Mouse (Mus musculus) hindbrain, embryonic 13.5 days (tissue): ENCODE results near the gene Foxc2. TPM values are rescaled to one million over a fixed set of nuclear protein-coding genes. Genes with fewer than 3 reads are reported as not detected.

Experiments
- microRNA-seq: library from miRNA; unstranded; fragments of <30 nt; microRNA quantifications from one replicate; pipeline ENCODE4, GENCODE M21; 2016
- polyA plus RNA-seq: library from polyadenylated mRNA; unstranded; fragments of >200 nt; fragmentation: Nextera tagmentation; extraction: Ambion mirVana; gene quantifications from 2 replicates; pipeline ENCODE4 v1.2.1, GENCODE M21; 2015

Gene Foxc2
- polyA plus RNA-seq, 1 experiment from 2014 or later = 2.8 TPM

Small RNA genes lying within 50 kb of the gene (microRNA-seq; reads per million reads assigned to microRNA genes)
- gene Gm27530 = not detected

Other genes with a start within 250 kb of the Foxc2 start
- 0.96 and 1.3 TPM in 2 replicates for gene Foxf1, start 31.8 kb upstream of the Foxc2 start, polyA plus RNA-seq
- 53.8 and 54.1 TPM in 2 replicates for gene Mthfsd, start 7.8 kb upstream of the Foxc2 start, polyA plus RNA-seq
- gene Foxl1, start 11.8 kb downstream of the Foxc2 start, polyA plus RNA-seq = 0.16 and 0.27 TPM in 2 replicates